Mouse (Mus musculus): ENCODE data around the gene Baiap2. TPM values are rescaled to one million over a fixed set of nuclear protein-coding genes. Genes with fewer than 3 reads are reported as not detected.

The Baiap2 gene
- total and polyA plus RNA-seq, 3 experiments, result 3.4 to 6.7 (median 6.1) TPM

- Histone ChIP-seq H3K4me3 (replicated peaks in 1 of 3; ENCODE audit: low read depth in 2 of 3, low read length in 2 of 3, poor library complexity in 1 of 3) (no peak overlapping the region), H3K79me2 (replicated peaks; ENCODE audit: control insufficient read depth, extremely low read depth, insufficient read depth, poor library complexity, severe bottlenecking) (no peaks in the 10 kb centered on the region), H3K4me1 (ENCODE audit: control insufficient read depth in 1 of 2, insufficient read depth in 2 of 2) (no peaks in the 10 kb centered on the region), H3K27ac (ENCODE audit: insufficient read depth, low read depth) (no peak overlapping the region), H3K4me2 (ENCODE audit: insufficient read depth, low read depth, poor library complexity, severe bottlenecking) (no peak overlapping the region), H3K27me3 (replicated peaks) (no peaks in the 10 kb centered on the region), H3K36me3 (replicated peaks in 1 of 2; ENCODE audit: control insufficient read depth in 1 of 2, insufficient read depth in 1 of 2, low read length in 1 of 2) (peaks cover 0 to 12% of the 10 kb centered on the region in 2 experiments), H3K9ac (ENCODE audit: insufficient read depth, low read depth) (no peak overlapping the region), H3K9me3 (replicated peaks; ENCODE audit: low read length) (peaks cover 10% of the 10 kb centered on the region)
- TF ChIP-seq ZNF384 (IDR thresholded peaks at IDR 0.05; ENCODE audit: low read depth, low read length), result no peak
- TF ChIP-seq JUN (IDR thresholded peaks at IDR 0.05; ENCODE audit: insufficient read depth, low read depth, low read length), result no peak
- TF ChIP-seq CHD2 (IDR thresholded peaks at IDR 0.05; ENCODE audit: low read length), result no peak
- no peak for TF ChIP-seq MYC (IDR thresholded peaks at IDR 0.05; ENCODE audit: low read depth, low read length)
- TF ChIP-seq TBP (conservative IDR thresholded peaks at IDR 0.05; ENCODE audit: low read depth, low read length), result no peak
- no peak for TF ChIP-seq USF2 (conservative IDR thresholded peaks at IDR 0.05; ENCODE audit: low read depth, low read length)
- no peak for TF ChIP-seq BHLHE40 (IDR thresholded peaks at IDR 0.05; ENCODE audit: low read depth, low read length)
- TF ChIP-seq JUND (conservative IDR thresholded peaks at IDR 0.05; ENCODE audit: low read depth, low read length), result no peak
- TF ChIP-seq TCF12 (IDR thresholded peaks at IDR 0.05; ENCODE audit: low read depth, low read length), result no peak
- TF ChIP-seq CHD1 (IDR thresholded peaks at IDR 0.05; ENCODE audit: low read depth, low read length), result no peak
- no peak for TF ChIP-seq RAD21 (IDR thresholded peaks at IDR 0.05; ENCODE audit: low read depth, low read length)
- TF ChIP-seq CTCF (conservative IDR thresholded peaks at IDR 0.05 in 1 of 2, IDR thresholded peaks at IDR 0.05 in 1 of 2; ENCODE audit: low read depth in 2 of 2, low read length in 2 of 2), result no peak
- TF ChIP-seq ZMIZ1 (IDR thresholded peaks at IDR 0.05; ENCODE audit: low read depth, low read length), result no peak
- no peak for TF ChIP-seq ETS1 (conservative IDR thresholded peaks at IDR 0.05; ENCODE audit: low read depth, low read length)
- no peak for TF ChIP-seq KAT2A (IDR thresholded peaks at IDR 0.05; ENCODE audit: insufficient replicate concordance, low read length)
- dilution Hi-C loops (cut with MboI; ENCODE audit: extremely low pct_ligation_motif_present, extremely low pct_unique_long_range_greater_than_20kb, low sequenced_read_pairs), result no loop called here
- in situ Hi-C loops (cut with MboI; ENCODE audit: low pct_ligation_motif_present, low pct_unique_long_range_greater_than_20kb, low sequenced_read_pairs), result no loop called here
- no peak for DNase-seq (ENCODE audit: extremely low read depth)
Observed at GRCm38 (mm10) chr11:120002634-120003220, 60.2 kb downstream of the Baiap2 start.

- no peak overlapping the region for H3K4me2 ChIP-seq (ENCODE audit: insufficient read depth, low read depth, poor library complexity, severe bottlenecking)
- in situ Hi-C loops (cut with MboI; ENCODE audit: low pct_ligation_motif_present, low pct_unique_long_range_greater_than_20kb, low sequenced_read_pairs), result no loop called here
- TF ChIP-seq ZNF384 (IDR thresholded peaks at IDR 0.05; ENCODE audit: low read depth, low read length) (no peak), KAT2A (IDR thresholded peaks at IDR 0.05; ENCODE audit: insufficient replicate concordance, low read length) (no peak), USF2 (conservative IDR thresholded peaks at IDR 0.05; ENCODE audit: low read depth, low read length) (no peak), E2F4 (IDR thresholded peaks at IDR 0.05; ENCODE audit: insufficient replicate concordance, low read depth, low read length) (no peak), MAX (IDR thresholded peaks at IDR 0.05; ENCODE audit: low read length) (no peak)
Observed at GRCm38 (mm10) chr11:120005434-120006317, 63.1 kb downstream of the Baiap2 start.

More at GRCm38 (mm10) chr11:120005434-120006317, 63.1 kb downstream of the Baiap2 start:
- dilution Hi-C loops (cut with MboI; ENCODE audit: extremely low pct_ligation_motif_present, extremely low pct_unique_long_range_greater_than_20kb, low sequenced_read_pairs), result no loop called here
- H3K36me3 ChIP-seq (replicated peaks in 1 of 2; ENCODE audit: control insufficient read depth in 1 of 2, insufficient read depth in 1 of 2, low read length in 1 of 2), result peaks cover 0 to 3% of the 10 kb centered on the region in 2 experiments
- no peaks in the 10 kb centered on the region for H3K79me2 ChIP-seq (replicated peaks; ENCODE audit: control insufficient read depth, extremely low read depth, insufficient read depth, poor library complexity, severe bottlenecking)
- H3K9ac ChIP-seq (ENCODE audit: insufficient read depth, low read depth), result no peak overlapping the region
- no peaks in the 10 kb centered on the region for H3K4me1 ChIP-seq (ENCODE audit: control insufficient read depth in 1 of 2, insufficient read depth in 2 of 2)
- peaks cover 17% of the 10 kb centered on the region for H3K27me3 ChIP-seq (replicated peaks)
- no peak overlapping the region for H3K4me3 ChIP-seq (replicated peaks in 1 of 3; ENCODE audit: low read depth in 2 of 3, low read length in 2 of 3, poor library complexity in 1 of 3)
- H3K27ac ChIP-seq (ENCODE audit: insufficient read depth, low read depth), result no peak overlapping the region
- DNase-seq (ENCODE audit: extremely low read depth), result no peak
- peaks cover 10% of the 10 kb centered on the region for H3K9me3 ChIP-seq (replicated peaks; ENCODE audit: low read length)

Data from CH12.LX (cell line).